Mouse (Mus musculus) forebrain, postnatal 0 days (tissue): Measurements from ENCODE around the gene Mllt3. TPM values are rescaled to one million over a fixed set of nuclear protein-coding genes. Genes with fewer than 3 reads are reported as not detected.

Experiments used
- ATAC-seq: fragments of 200-750 bp; cut with Nextera tagmentation; 2 replicates; pipeline ENCODE4 v1.8.0; 2017; ENCODE audit warnings: mild to moderate bottlenecking, moderate library complexity
- DNase-seq: peaks from one replicate; pipeline ENCODE4 v3.0.0-alpha.2; 2015
- H3K27ac ChIP-seq: fragments of 300-500 bp; sonication (generic); 2 replicates; pipeline ENCODE4 v1.5.1; 2014; ENCODE audit warnings: low read depth, mild to moderate bottlenecking, antibody characterized with exemption, low read length, moderate library complexity, mixed read lengths
- H3K27me3 ChIP-seq: fragments of 300-500 bp; sonication (generic); 2 replicates; pipeline ENCODE4 v1.6.1; 2014; ENCODE audit warnings: mild to moderate bottlenecking, low read length, mixed read lengths; ENCODE audit not compliant: insufficient read depth
- H3K36me3 ChIP-seq: fragments of 300-500 bp; sonication (generic); 2 replicates; pipeline ENCODE4 v1.6.1; 2014; ENCODE audit warnings: mild to moderate bottlenecking, moderate library complexity; ENCODE audit not compliant: insufficient read depth
- H3K4me1 ChIP-seq: fragments of 300-500 bp; sonication (generic); 2 replicates; pipeline ENCODE4 v1.6.1; 2014; ENCODE audit warnings: antibody characterized with exemption; ENCODE audit not compliant: insufficient read depth
- H3K4me2 ChIP-seq: fragments of 300-500 bp; sonication (generic); 2 replicates; pipeline ENCODE4 v1.6.1; 2014; ENCODE audit warnings: low read depth, mild to moderate bottlenecking, moderate library complexity
- H3K4me3 ChIP-seq: fragments of 300-500 bp; sonication (generic); 2 replicates; pipeline ENCODE4 v1.5.1; 2014; ENCODE audit warnings: low read depth, low read length, mixed read lengths
- H3K9ac ChIP-seq: fragments of 300-500 bp; sonication (generic); 2 replicates; pipeline ENCODE4 v1.6.1; 2014; ENCODE audit warnings: mild to moderate bottlenecking
- H3K9me3 ChIP-seq: fragments of 300-500 bp; sonication (generic); 2 replicates; pipeline ENCODE4 v1.6.1; 2016; ENCODE audit warnings: low read length
- CTCF ChIP-seq: sonication (generic); IDR thresholded peaks from 2 replicates; pipeline ENCODE4 v1.5.1; 2016; ENCODE audit warnings: antibody characterized with exemption, control low read depth, low read depth
- WGBS: fragments of 180-500 bp; shearing (Covaris S2); extraction: QIAGEN DNeasy Blood & Tissue Kit; methylation state at CpG from one replicate; pipeline ENCODE4 v1.1.7; 2014; 5-methylcytosine and 5-hydroxymethylcytosine counted together
- polyA plus RNA-seq: library from polyadenylated mRNA; unstranded; fragments of >200 nt; fragmentation: Nextera tagmentation; extraction: Ambion mirVana; gene quantifications from 2 replicates; pipeline ENCODE4 v1.2.1, GENCODE M21; 2015
- total RNA-seq: library from RNA; depleted of rRNA; stranded (reverse); fragments of >200 nt; gene quantifications from 2 replicates; pipeline ENCODE4 v1.2.3, GENCODE M21; 2014

Mllt3 gene
- total and polyA plus RNA-seq, 2 experiments from 2014 or later, result 41.0 to 75.2 TPM

GRCm38 (mm10) chr4:87765729-87766128 is 267.4 kb downstream of the Mllt3 start:
- ATAC-seq, result no peak
- no peak for TF ChIP-seq CTCF

GRCm38 (mm10) chr4:87761075-87761474 is 272.1 kb downstream of the Mllt3 start:
- no peak for ATAC-seq
- Histone ChIP-seq H3K9me3 (no peaks in the 10 kb centered on the region), H3K4me1 (no peaks in the 10 kb centered on the region), H3K4me3 (no peak overlapping the region), H3K36me3 (no peaks in the 10 kb centered on the region), H3K27ac (no peak overlapping the region), H3K27me3 (no peaks in the 10 kb centered on the region), H3K9ac (no peak overlapping the region), H3K4me2 (no peak overlapping the region)
- TF ChIP-seq CTCF, result no peak
- DNase-seq, result no peak
- WGBS, result 75% methylated on average over 2 of the region's 2 CpGs

More at GRCm38 (mm10) chr4:87765729-87766128, 267.4 kb downstream of the Mllt3 start:
- Histone ChIP-seq H3K4me3 (no peak overlapping the region), H3K9me3 (no peaks in the 10 kb centered on the region), H3K27ac (no peak overlapping the region), H3K27me3 (no peaks in the 10 kb centered on the region), H3K9ac (no peak overlapping the region), H3K4me2 (no peak overlapping the region), H3K4me1 (no peaks in the 10 kb centered on the region), H3K36me3 (no peaks in the 10 kb centered on the region)
- 39% methylated on average over 3 of the region's 3 CpGs for WGBS
- DNase-seq, result no peak

- Histone ChIP-seq H3K27ac (no peak overlapping the region), H3K9me3 (no peaks in the 10 kb centered on the region), H3K27me3 (no peaks in the 10 kb centered on the region), H3K4me1 (no peaks in the 10 kb centered on the region), H3K4me3 (no peak overlapping the region), H3K9ac (no peak overlapping the region), H3K4me2 (no peak overlapping the region), H3K36me3 (no peaks in the 10 kb centered on the region)
- WGBS, result 91% methylated on average over 1 of the region's 1 CpGs
- no peak for DNase-seq
- ATAC-seq, result no peak
- TF ChIP-seq CTCF, result no peak
Observed at GRCm38 (mm10) chr4:87760297-87760696, 272.9 kb downstream of the Mllt3 start.

- H3K4me2 ChIP-seq, result no peak overlapping the region
- 80% methylated on average over 2 of the region's 2 CpGs for WGBS
- TF ChIP-seq CTCF, result no peak
- no peaks in the 10 kb centered on the region for H3K27me3 ChIP-seq
- no peak for ATAC-seq
- no peaks in the 10 kb centered on the region for H3K36me3 ChIP-seq
- H3K4me1 ChIP-seq, result no peaks in the 10 kb centered on the region
- H3K27ac ChIP-seq, result no peak overlapping the region
- no peaks in the 10 kb centered on the region for H3K9me3 ChIP-seq
- no peak overlapping the region for H3K4me3 ChIP-seq
- no peak overlapping the region for H3K9ac ChIP-seq
- DNase-seq, result no peak
Observed at GRCm38 (mm10) chr4:87759625-87760024, 273.5 kb downstream of the Mllt3 start.

- Histone ChIP-seq H3K9ac (no peak overlapping the region), H3K4me3 (no peak overlapping the region), H3K27me3 (no peaks in the 10 kb centered on the region), H3K4me1 (no peaks in the 10 kb centered on the region), H3K36me3 (no peaks in the 10 kb centered on the region), H3K27ac (no peak overlapping the region), H3K4me2 (no peak overlapping the region), H3K9me3 (no peaks in the 10 kb centered on the region)
- DNase-seq (no peak), ATAC-seq (no peak)
- WGBS, result 96% methylated on average over 6 of the region's 6 CpGs
- TF ChIP-seq CTCF, result no peak
Observed at GRCm38 (mm10) chr4:87759110-87759509, 274.1 kb downstream of the Mllt3 start.

DNA sequence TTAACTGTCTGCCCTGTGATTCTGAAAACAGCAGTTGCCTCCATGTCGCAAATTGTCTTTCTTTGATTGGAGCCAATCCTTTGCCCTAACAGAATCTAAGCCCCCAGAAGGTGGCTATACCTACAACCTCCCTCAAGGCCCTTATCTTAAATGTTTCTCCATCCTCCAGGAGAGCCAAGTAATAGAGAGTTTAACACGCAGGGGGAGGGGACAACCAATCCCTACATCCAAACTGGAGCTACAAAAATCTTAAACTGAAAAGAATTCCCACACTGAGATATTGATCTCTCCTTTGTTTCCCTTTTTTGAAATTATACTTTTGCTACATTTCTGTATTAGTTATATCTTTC is 281.7 kb downstream of the Mllt3 start:
- DNase-seq (no peak), ATAC-seq (no peak)
- Histone ChIP-seq H3K4me3 (no peak overlapping the region), H3K9me3 (no peaks in the 10 kb centered on the region), H3K4me1 (no peaks in the 10 kb centered on the region), H3K36me3 (no peaks in the 10 kb centered on the region), H3K4me2 (no peak overlapping the region), H3K27ac (no peak overlapping the region), H3K27me3 (no peaks in the 10 kb centered on the region), H3K9ac (no peak overlapping the region)
- TF ChIP-seq CTCF, result no peak
- 87% methylated on average over 2 of the region's 2 CpGs for WGBS

DNA sequence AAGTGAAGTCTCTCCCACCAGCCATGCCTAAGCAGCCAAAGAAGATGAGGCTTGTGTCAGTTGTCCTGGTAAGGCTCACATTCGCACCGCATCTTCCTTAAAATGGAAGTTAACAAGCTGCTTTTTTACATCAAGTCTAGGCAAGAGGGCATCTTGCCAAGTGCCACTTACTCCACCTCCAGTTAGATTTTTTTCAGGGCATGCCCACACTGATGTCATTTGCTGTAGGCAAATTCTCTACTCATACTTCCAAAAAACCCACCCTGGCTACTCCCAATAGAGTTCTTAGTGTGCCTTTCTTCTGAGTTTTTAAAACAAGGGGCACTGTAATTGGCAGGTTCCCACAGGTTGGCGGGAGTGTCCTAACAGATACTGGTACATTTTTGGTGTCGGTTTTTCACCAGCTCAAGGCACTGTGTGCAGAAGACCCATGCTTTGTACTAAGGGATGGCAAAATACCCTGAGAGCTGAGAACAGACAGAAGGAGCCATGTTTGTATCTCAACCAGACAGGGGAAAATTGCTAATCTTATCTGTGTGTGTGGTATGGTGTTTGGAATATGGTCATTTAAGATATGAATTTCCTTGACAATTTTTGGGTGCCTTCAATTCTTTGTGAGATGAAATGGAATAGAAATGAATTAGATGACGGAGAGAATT is 282.2 kb downstream of the Mllt3 start:
- Histone ChIP-seq H3K9ac (no peak overlapping the region), H3K4me2 (no peak overlapping the region), H3K36me3 (no peaks in the 10 kb centered on the region), H3K27me3 (no peaks in the 10 kb centered on the region), H3K4me3 (no peak overlapping the region), H3K9me3 (no peaks in the 10 kb centered on the region), H3K27ac (no peak overlapping the region), H3K4me1 (no peaks in the 10 kb centered on the region)
- 60% methylated on average over 5 of the region's 5 CpGs for WGBS
- DNase-seq, result no peak
- TF ChIP-seq CTCF, result no peak
- no peak for ATAC-seq
